Mouse (Mus musculus) large intestine, adult 2 months (tissue): ENCODE measurements around the gene Ehmt1. TPM values are rescaled to one million over a fixed set of nuclear protein-coding genes. Genes with fewer than 3 reads are reported as not detected.

Source experiments
- DNase-seq: peaks from one replicate; pipeline ENCODE4 v3.0.0-alpha.2; 2012; ENCODE audit warnings: low read depth, low spot score
- WGBS: fragments of 180-500 bp; shearing (Covaris S2); methylation state at CpG from one replicate; pipeline ENCODE4 v1.1.7; 2018; 5-methylcytosine and 5-hydroxymethylcytosine counted together
- polyA plus RNA-seq: library from polyadenylated mRNA; depleted of rRNA; stranded (reverse); fragments of >200 nt; gene quantifications from 2 replicates; pipeline ENCODE4 v1.2.3, GENCODE M21; 2012

Gene Ehmt1
- polyA plus RNA-seq, 1 experiment, result 39.0 TPM

DNA sequence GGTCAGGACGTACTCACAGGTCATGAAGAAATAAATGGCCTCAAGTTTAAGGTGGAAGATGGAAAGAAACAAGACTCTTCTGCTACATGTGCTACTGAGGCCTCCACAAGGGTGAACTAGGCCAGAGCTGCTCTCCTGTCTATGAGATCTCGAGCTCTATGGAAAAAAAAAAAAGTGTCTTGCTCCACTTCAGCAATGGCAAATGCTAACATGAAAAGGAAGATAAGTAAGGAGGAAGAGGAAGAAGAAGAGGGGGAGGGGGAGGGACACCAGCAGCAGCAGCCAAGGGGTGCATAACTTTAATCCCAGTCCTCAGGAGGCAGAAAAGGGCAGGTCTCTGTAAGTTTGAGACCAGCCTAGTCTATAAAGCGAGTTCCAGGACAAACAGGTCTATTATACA, 109.7 kb downstream of the Ehmt1 start:
- WGBS, result 75% methylated on average over 3 of the region's 3 CpGs
- DNase-seq, result no peak

DNA sequence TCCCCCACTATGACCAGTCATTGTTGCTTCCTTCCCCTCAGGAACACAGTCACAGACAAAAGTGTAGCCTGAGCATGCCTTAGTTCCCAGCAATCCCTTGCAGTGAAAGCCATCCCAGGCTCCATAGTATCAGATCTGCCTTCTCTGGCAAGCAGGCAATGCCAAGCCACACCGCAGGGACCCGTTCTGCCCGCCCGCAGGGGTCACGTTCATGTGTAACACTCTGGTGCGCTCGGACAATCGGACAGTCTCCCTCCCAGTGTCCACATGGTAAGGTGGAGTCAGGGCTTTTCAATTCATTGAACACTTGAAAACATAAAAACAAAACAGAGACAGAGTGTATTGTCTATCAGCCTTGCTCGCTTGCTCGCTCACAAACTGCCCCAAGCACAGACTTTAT, 111.7 kb downstream of the Ehmt1 start:
- 98% methylated on average over 10 of the region's 10 CpGs for WGBS
- DNase-seq, result no peak

DNA sequence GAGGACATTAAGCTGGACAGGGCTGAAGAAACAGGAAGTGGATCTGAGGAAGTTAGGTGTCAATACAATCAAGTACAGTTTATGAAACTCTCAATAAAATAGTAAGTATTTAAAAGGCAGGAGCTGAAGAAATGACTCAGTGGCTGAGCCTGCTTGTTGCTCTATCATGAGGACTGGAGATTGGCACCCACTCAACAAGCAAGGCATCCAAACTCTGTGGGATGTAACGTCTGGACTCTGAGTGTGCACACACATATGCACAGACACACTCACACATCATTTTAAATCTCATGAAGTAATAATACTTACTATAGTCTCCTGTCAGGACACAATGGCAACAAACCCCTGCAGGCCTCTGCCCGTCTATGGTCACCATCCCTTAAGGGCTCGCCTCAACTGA, 112.4 kb downstream of the Ehmt1 start:
- WGBS, result 88% methylated on average over 3 of the region's 3 CpGs
- no peak for DNase-seq

DNA sequence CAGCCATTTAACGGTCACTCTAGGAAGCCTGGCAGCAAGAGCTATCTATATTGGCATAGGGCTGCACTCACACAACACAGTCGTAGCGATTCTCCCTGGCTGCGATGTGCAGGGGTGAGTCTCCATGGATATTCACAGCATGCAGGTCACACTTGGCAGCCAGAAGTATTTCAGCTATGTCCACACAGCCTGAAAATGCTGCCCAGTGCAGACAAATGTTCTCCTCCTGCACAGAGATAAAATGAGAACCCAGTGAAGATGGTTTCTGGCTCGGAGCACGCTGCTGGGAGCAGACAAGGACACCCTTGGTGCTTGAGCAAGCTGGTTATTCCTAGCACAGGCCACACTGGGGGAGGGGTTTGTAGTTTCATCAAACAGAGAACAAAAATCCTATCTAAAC, 113.3 kb downstream of the Ehmt1 start:
- 90% methylated on average over 6 of the region's 6 CpGs for WGBS
- DNase-seq, result no peak

- no peak for DNase-seq
- 87% methylated on average over 4 of the region's 4 CpGs for WGBS
These were observed 113.8 kb downstream of the Ehmt1 start for GRCm38 (mm10) chr2:24805621-24806020.

DNA sequence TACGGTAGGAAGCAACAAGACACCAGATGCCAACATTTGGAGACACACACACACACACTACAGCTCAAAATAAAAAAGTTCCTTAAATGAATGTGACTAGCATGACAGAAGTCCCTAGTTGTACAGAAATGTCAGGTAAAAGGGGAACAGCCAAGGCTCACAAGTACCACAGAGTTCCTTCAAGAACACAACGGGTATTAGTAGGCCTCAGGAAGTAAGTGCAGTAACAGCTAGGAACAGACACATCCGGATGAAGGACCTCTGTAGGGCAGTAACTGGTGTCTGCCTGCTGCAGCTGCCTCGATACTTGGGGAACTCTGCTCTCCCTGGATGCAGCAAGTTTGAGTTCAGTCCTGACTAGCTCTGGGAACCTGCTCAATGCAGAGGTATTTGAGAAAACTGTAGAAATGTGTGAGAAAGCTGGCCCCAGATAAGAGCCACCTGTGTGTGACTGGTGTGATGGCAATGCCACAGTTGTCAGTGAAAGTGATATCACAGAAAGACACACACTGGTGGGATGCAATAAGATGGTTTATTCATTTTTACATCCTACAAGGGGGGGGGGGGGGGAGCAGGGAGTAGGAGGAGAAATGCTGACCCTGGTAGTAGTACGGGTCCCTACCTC, 122.5 kb downstream of the Ehmt1 start:
- 83% methylated on average over 5 of the region's 5 CpGs for WGBS
- no peak for DNase-seq

- no peak for DNase-seq
- 59% methylated on average over 4 of the region's 4 CpGs for WGBS
These were observed 132.2 kb downstream of the Ehmt1 start for GRCm38 (mm10) chr2:24787250-24787649.

GRCm38 (mm10) chr2:24781253-24781652, 138.2 kb downstream of the Ehmt1 start:
- DNase-seq, result no peak
- 42% methylated on average over 4 of the region's 4 CpGs for WGBS

DNA sequence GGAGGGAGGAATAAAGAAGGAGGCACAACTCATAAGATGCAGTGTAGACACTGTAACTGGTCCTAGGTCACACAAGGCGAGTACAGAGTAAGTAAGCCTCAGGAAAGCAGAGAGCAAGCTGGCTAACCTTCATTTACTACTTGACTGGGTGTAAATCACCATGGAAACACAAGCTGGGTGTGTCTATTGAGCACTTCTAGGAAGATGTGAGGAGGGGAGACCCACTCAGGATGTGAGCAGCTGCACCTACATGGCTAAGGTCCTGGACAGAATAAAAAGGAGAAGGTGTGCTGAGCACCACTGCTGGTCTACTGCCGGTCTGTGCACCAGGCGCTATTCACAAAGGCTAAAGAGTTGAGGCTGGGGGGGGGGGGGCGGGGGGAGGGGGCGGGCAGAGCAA, 142.6 kb downstream of the Ehmt1 start:
- no peak for DNase-seq

GRCm38 (mm10) chr2:24775951-24776587, 143.3 kb downstream of the Ehmt1 start:
- DNase-seq, result no peak
- 64% methylated on average over 11 of the region's 11 CpGs for WGBS

More for the DNA sequence above, 142.6 kb downstream of the Ehmt1 start:
- WGBS, result 16% methylated on average over 4 of the region's 5 CpGs

DNA sequence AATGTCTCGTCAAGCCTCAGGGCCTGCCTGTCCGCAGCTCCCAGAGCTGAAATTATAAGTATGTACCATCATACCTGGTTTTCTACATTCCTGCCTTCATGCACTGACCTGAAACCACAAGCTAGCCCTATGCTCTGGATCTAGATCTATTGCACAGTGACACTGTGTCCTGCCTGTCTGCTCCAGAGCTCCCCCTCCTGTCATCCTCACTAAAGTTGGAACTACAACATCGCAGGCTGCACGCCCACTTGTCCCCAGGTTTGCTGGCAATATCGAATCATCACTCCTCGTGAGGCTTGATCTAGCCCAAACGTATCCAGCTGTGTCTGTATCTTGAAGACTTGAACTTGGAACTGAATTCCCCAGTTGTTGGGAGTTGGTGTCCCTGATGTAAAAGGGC, 144.6 kb downstream of the Ehmt1 start:
- WGBS, result 57% methylated on average over 7 of the region's 7 CpGs
- no peak for DNase-seq

- 68% methylated on average over 4 of the region's 4 CpGs for WGBS
- DNase-seq, result no peak
These were observed 148.6 kb downstream of the Ehmt1 start for GRCm38 (mm10) chr2:24770861-24771260.

DNA sequence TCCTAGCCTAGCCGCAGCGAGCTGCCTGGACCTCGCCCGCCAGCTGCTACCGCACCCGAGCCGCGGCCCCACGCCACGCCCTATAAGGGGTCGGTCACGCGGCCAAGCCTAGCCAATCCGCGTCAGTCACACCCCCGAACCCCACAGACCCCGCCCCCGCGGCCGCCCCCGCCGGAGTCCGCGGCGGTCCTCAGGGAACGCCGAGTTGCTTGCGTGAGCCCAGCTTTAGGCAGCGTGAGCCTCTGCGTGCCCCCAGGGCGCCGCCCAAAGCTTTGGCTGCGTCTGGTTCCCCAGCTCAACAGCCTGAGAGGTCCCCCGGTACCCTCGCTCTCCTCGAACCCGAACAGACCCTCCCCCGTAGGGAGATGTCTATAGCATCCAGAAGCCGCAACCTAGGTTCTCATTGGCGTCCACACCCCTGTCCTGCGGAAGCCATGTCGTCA, 156.3 kb downstream of the Ehmt1 start, which contains the start of gene Cacna1b:
TSS of gene Cacna1b (minus strand) at position 38 of the 443 bp plus-strand sequence.
- 3% methylated on average over 41 of the region's 42 CpGs for WGBS
- DNase-seq, result no peak

DNA sequence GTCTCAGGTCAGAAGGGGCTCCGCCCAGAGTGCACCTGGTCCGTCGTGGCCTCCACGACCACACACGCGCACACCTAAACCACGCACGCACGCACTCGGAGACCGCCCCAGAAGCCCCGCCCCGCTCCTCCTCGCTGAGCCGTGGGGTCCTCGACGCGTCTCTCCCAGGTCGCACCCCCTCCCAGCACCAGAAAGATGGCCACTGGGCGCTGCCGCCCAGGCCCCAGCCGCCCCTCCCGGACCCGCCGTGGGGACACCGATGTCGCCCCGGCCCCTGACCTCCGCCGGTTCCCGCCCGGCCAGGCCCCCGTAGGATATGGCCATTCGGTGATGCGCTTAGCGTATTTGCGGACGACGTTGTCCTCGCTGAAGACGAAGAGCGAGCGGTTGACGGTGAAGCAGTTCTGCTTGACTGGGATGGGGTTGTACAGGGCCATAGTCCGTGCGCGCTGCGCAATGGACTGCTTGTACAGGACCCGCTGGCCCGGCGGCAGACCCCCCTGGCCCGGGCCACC, 156.9 kb downstream of the Ehmt1 start:
- no peak for DNase-seq
- 2% methylated on average over 52 of the region's 52 CpGs for WGBS

DNA sequence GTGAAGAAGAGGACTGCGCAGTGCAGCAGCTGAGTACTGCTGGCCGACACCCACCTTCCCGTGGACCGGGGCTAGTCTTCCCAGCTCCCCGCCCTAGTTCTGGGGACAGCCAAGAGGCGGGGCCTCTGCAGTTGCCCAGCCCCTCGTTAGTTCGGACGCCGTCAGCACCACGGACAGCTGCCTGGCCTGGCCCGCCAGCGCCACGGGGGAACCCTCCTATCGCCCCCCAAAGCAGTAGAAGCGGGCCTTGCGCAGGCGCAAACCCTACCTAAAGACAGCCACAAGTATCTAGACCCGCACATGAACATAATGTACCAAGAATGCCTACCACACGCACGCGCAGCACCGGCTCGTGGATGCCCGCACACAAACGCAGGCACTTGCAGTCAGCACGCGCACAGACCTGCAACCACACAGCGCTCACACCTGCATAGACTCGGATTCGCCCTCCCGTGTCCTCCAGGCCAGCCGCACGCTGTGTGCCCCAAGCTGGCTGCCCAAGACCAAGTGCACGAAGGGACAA, 157.4 kb downstream of the Ehmt1 start:
- no peak for DNase-seq
- 2% methylated on average over 35 of the region's 35 CpGs for WGBS

DNA sequence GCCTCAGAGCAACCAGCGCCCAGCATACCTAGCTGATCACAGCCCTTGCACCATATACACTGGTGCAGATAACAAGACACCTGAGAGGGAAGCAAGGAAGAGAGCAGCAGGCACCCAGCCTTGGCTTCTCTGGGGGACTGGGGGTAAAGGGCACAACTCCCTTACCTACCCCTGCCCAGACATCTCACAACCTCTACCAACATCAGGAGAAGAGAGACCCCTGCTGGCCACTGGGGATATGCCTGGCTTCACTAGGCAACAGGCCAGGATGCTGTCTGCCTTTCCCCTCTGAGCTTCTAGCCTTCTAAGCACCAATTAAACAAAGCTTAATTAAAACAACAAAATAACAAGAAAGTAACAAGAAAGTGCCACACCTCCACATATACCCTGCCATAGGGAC, 164.1 kb downstream of the Ehmt1 start:
- DNase-seq, result no peak
- 88% methylated on average over 1 of the region's 1 CpGs for WGBS

DNA sequence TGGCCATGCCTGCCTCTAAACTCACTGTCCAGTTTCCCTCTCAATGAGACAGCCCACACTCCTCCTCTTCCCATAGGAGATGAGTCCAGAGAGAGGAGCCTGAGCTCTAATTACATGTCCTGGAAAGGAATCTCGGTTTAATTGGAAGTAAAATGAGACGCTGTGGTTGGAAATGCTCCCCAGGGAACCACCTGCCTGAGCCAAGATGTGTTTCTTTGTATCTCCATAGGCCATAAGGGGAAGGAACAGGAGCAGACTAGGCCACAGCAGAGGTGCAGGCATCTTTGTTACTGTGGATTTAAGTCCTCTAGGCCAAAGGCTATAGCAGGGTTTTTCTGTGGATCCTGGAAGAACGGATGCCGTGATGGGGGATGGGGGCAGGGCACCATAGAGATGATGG, 166.8 kb downstream of the Ehmt1 start:
- no peak for DNase-seq
- WGBS, result 75% methylated on average over 4 of the region's 4 CpGs

DNA sequence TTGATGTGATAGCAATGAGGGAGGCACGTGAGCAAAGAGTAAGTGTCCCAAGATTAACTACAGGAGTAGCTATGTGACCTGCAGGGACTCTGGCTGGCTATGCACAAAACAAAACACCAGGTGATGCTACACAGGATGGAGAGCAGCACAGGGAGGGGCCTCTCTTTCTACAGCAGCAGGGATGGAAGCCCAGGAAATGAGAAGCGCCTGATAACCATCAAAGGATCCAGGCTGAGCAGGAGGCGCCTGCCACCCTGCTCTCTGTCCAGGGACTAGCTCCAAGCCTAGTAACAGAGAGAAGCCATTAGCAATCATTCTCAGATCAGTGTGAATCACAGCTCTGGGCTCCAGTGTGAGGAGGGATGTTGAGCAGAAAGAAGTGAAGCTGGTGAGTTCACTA, 169.4 kb downstream of the Ehmt1 start:
- DNase-seq, result no peak
- WGBS, result 61% methylated on average over 3 of the region's 3 CpGs

DNA sequence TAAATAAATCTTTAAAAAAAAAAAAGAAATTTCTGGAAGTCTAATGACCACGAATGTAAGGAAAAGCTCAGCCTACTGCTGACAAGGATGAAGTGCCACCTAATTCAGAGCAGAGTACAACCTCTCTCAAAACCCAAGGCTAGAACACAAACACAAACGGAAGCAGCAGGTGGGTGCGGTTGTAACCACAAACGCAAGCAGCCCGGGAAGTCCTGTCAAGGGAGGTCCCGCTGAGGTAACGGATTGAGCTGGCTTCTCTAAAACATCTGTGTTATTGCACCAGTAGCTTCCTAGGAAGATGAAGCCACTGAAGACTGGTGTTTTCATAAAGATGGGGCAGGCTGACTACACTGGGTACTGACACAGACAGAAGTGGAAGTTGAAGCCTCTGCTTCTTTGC, 171.5 kb downstream of the Ehmt1 start:
- WGBS, result 43% methylated on average over 7 of the region's 7 CpGs
- no peak for DNase-seq
